Mouse (Mus musculus): ENCODE measurements around the gene Tchhl1. TPM values are rescaled to one million over a fixed set of nuclear protein-coding genes. Genes with fewer than 3 reads are reported as not detected.
"Not testable (repeated sequence)": the region's sequence is repeated elsewhere in the genome, so short reads cannot be mapped to it uniquely, and the experiment has no call there.

Gene Tchhl1
- polyA plus RNA-seq, 1 experiment from 2014 or later = not detected

DNA sequence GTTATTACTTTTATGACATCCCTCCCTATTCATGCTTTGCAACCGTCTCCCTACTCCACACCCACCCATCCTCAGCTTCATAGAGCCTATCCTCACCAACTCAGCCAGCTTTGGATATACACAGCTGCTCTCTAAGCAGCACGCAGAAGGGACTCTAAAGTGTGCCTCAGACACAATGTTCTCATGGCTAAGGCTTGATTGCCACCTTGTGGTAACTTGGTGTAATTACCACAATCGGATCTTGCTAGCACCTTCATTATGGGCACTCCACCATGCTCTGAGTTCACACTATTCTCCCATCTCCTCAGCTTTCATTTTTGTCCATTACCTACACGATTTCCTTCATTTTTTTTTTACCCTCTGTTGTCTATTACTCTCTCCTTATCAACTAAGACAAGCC lies 25.4 kb downstream of the Tchhl1 start:
- peak; percentile 88 for ATAC-seq (ENCODE audit: low read depth)
- Histone ChIP-seq H3K4me3 (ENCODE audit: low read length) (no peak overlapping the region), H3K27ac (ENCODE audit: low read length) (no peak overlapping the region), H3K9ac (ENCODE audit: low read length) (no peak overlapping the region), H3K4me2 (ENCODE audit: low read depth, low read length) (no peak overlapping the region), H3K36me3 (ENCODE audit: control insufficient read depth, insufficient read depth, low read length) (no peaks in the 10 kb centered on the region), H3K4me1 (replicated peaks; ENCODE audit: control insufficient read depth, insufficient read depth, low read length) (no peaks in the 10 kb centered on the region), H3K27me3 (ENCODE audit: control insufficient read depth, insufficient read depth, low read depth, low read length) (no peaks in the 10 kb centered on the region), H3K9me3 (ENCODE audit: control insufficient read depth, low read length) (no peaks in the 10 kb centered on the region)
- 1% methylated on average over 4 of the region's 4 CpGs for WGBS

- not testable (repeated sequence) for H3K27ac ChIP-seq (ENCODE audit: low read length); H3K36me3 ChIP-seq (ENCODE audit: control insufficient read depth, insufficient read depth, low read length); H3K9me3 ChIP-seq (ENCODE audit: control insufficient read depth, low read length); ATAC-seq (ENCODE audit: low read depth); H3K27me3 ChIP-seq (ENCODE audit: control insufficient read depth, insufficient read depth, low read depth, low read length); H3K4me3 ChIP-seq (ENCODE audit: low read length); H3K4me1 ChIP-seq (replicated peaks; ENCODE audit: control insufficient read depth, insufficient read depth, low read length); H3K4me2 ChIP-seq (ENCODE audit: low read depth, low read length); H3K9ac ChIP-seq (ENCODE audit: low read length)
- 12% methylated on average over 5 of the region's 5 CpGs for WGBS
These were observed 26.2 kb downstream of the Tchhl1 start for GRCm38 (mm10) chr3:93494774-93495173.

- Histone ChIP-seq H3K4me1 (replicated peaks; ENCODE audit: control insufficient read depth, insufficient read depth, low read length) (no peaks in the 10 kb centered on the region), H3K9me3 (ENCODE audit: control insufficient read depth, low read length) (no peaks in the 10 kb centered on the region), H3K27me3 (ENCODE audit: control insufficient read depth, insufficient read depth, low read depth, low read length) (no peaks in the 10 kb centered on the region), H3K9ac (ENCODE audit: low read length) (no peak overlapping the region), H3K4me2 (ENCODE audit: low read depth, low read length) (no peak overlapping the region), H3K36me3 (ENCODE audit: control insufficient read depth, insufficient read depth, low read length) (no peaks in the 10 kb centered on the region), H3K27ac (ENCODE audit: low read length) (no peak overlapping the region), H3K4me3 (ENCODE audit: low read length) (no peak overlapping the region)
- WGBS = 51% methylated on average over 3 of the region's 3 CpGs
- ATAC-seq (ENCODE audit: low read depth) = no peak
These were observed 28.6 kb downstream of the Tchhl1 start for GRCm38 (mm10) chr3:93497131-93497530.

GRCm38 (mm10) chr3:93499129-93499528 lies 30.6 kb downstream of the Tchhl1 start:
- Histone ChIP-seq H3K4me2 (ENCODE audit: low read depth, low read length) (no peak overlapping the region), H3K4me1 (replicated peaks; ENCODE audit: control insufficient read depth, insufficient read depth, low read length) (no peaks in the 10 kb centered on the region)

DNA sequence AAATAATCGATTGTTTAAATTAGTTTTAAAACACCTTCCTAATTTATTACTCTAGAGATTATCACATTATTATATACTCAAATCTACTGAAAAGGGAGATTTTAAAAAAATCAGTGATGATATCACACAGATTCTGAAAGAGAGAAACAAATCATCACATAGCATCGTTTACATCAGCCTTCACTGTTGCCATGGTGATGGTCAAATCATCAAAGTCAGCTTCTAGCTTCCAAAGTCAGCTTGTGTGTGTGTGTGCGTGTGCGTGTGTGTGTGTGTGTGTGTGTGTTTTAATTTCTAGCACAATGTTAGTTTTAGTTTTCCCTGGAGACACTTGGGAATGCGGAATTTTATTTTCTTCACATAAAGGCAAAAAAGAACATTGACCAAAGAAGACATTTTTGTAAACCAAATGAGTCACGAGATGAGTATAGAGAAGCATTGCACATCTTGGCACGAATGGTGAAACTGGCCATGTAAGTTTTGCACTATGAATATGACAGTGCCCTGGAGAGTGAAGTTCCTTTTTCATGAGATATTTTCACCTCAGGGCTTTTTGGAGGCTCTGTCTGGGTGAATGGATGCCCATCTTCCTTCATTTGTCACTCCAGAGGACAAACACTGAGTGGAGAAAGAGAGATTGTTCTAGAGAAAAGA lies 36.1 kb downstream of the Tchhl1 start:
- H3K9ac ChIP-seq (ENCODE audit: low read length) = no peak overlapping the region
- H3K4me1 ChIP-seq (replicated peaks; ENCODE audit: control insufficient read depth, insufficient read depth, low read length) = no peaks in the 10 kb centered on the region
- H3K36me3 ChIP-seq (ENCODE audit: control insufficient read depth, insufficient read depth, low read length) = no peaks in the 10 kb centered on the region
- H3K9me3 ChIP-seq (ENCODE audit: control insufficient read depth, low read length) = no peaks in the 10 kb centered on the region
- no peaks in the 10 kb centered on the region for H3K27me3 ChIP-seq (ENCODE audit: control insufficient read depth, insufficient read depth, low read depth, low read length)
- ATAC-seq (ENCODE audit: low read depth) = no peak
- H3K4me2 ChIP-seq (ENCODE audit: low read depth, low read length) = no peak overlapping the region
- H3K27ac ChIP-seq (ENCODE audit: low read length) = no peak overlapping the region
- H3K4me3 ChIP-seq (ENCODE audit: low read length) = no peak overlapping the region
- 78% methylated on average over 7 of the region's 7 CpGs for WGBS

More at GRCm38 (mm10) chr3:93499129-93499528, 30.6 kb downstream of the Tchhl1 start:
- H3K4me3 ChIP-seq (ENCODE audit: low read length) = no peak overlapping the region
- ATAC-seq (ENCODE audit: low read depth) = no peak
- H3K27ac ChIP-seq (ENCODE audit: low read length) = no peak overlapping the region
- no peak overlapping the region for H3K9ac ChIP-seq (ENCODE audit: low read length)
- H3K9me3 ChIP-seq (ENCODE audit: control insufficient read depth, low read length) = no peaks in the 10 kb centered on the region
- no peaks in the 10 kb centered on the region for H3K27me3 ChIP-seq (ENCODE audit: control insufficient read depth, insufficient read depth, low read depth, low read length)
- H3K36me3 ChIP-seq (ENCODE audit: control insufficient read depth, insufficient read depth, low read length) = no peaks in the 10 kb centered on the region

DNA sequence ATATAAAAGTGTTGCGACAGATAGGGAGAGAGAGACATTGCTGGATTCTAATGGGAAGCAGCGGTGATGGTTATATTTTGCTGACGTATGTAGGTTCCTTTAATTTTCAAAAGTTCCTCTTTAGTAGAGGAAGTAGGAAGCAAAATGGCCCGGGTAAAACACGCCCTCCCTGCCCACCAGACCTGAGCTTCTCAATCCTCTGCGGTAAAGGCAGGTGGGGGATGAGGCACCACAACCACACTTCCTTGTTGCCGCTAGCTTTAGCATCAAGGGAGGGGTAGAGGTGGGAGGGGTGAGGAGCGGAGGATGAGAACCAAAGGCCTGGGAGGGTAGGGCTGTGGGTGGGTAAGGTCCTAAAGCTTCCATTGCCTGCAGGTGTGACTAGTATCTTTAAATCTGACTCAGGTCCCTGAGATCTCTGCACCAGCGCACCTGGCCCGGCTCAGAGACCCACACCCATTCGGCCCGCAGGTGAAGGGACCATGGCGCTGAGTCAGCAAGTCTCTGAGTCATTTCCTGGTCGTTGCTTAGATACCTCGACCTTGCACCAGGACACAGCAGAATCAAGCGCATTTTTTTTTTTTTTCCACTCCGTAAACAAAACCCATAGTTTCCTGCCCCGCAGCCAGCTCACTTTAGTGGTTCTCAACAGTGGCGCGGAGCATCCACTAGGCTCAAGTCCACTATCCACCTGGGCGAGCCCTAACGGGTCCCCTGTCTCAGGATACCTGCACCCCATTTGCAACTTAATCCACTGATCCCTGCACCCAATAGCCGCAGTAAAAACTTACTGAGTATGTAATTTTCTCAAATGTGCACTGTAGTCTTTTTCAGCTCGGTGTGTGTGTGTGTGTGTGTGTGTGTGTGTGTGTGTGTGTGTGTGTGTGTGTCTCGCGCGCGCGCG lies 37.7 kb downstream of the Tchhl1 start:
- peak overlapping the region; percentile 20 for H3K4me3 ChIP-seq (ENCODE audit: low read length)
- no peaks in the 10 kb centered on the region for H3K4me1 ChIP-seq (replicated peaks; ENCODE audit: control insufficient read depth, insufficient read depth, low read length)
- H3K9ac ChIP-seq (ENCODE audit: low read length) = peak overlapping the region; percentile 24; the same call in 1 of the 2 replicates
- H3K36me3 ChIP-seq (ENCODE audit: control insufficient read depth, insufficient read depth, low read length) = no peaks in the 10 kb centered on the region
- H3K4me2 ChIP-seq (ENCODE audit: low read depth, low read length) = peak overlapping the region; percentile 23
- H3K27ac ChIP-seq (ENCODE audit: low read length) = peak overlapping the region; percentile 91
- ATAC-seq (ENCODE audit: low read depth) = peak; percentile 74
- WGBS = 21% methylated on average over 30 of the region's 30 CpGs
- no peaks in the 10 kb centered on the region for H3K27me3 ChIP-seq (ENCODE audit: control insufficient read depth, insufficient read depth, low read depth, low read length)
- H3K9me3 ChIP-seq (ENCODE audit: control insufficient read depth, low read length) = no peaks in the 10 kb centered on the region

DNA sequence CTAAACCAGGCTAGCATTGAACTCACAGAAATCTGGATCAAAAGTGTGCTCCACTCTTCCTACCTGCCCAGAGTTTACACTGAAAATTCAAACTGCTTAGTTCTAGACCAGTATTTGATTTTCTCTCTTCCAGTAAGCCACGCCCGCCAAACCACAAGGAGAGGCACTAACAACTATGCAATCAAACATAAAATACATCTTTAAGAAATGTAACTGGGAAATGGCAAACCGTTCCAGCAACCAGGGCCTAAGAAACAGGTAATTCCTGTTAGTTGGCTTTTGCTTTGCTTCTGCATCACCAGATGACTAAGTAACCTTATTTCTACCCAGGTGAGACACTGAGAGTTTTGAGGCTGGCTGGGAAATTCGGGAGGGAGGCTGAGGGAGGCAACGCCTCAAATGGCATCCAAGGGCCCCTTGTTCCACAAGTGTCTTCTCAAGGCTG lies 38.3 kb downstream of the Tchhl1 start:
- no peaks in the 10 kb centered on the region for H3K36me3 ChIP-seq (ENCODE audit: control insufficient read depth, insufficient read depth, low read length)
- H3K4me2 ChIP-seq (ENCODE audit: low read depth, low read length) = peak overlapping the region; percentile 23; the same call in 1 of the 2 replicates
- ATAC-seq (ENCODE audit: low read depth) = peak; percentile 88
- H3K27me3 ChIP-seq (ENCODE audit: control insufficient read depth, insufficient read depth, low read depth, low read length) = no peaks in the 10 kb centered on the region
- no peaks in the 10 kb centered on the region for H3K4me1 ChIP-seq (replicated peaks; ENCODE audit: control insufficient read depth, insufficient read depth, low read length)
- no peak overlapping the region for H3K4me3 ChIP-seq (ENCODE audit: low read length)
- 48% methylated on average over 5 of the region's 5 CpGs for WGBS
- no peak overlapping the region for H3K9ac ChIP-seq (ENCODE audit: low read length)
- H3K9me3 ChIP-seq (ENCODE audit: control insufficient read depth, low read length) = no peaks in the 10 kb centered on the region
- H3K27ac ChIP-seq (ENCODE audit: low read length) = peak overlapping the region; percentile 91

DNA sequence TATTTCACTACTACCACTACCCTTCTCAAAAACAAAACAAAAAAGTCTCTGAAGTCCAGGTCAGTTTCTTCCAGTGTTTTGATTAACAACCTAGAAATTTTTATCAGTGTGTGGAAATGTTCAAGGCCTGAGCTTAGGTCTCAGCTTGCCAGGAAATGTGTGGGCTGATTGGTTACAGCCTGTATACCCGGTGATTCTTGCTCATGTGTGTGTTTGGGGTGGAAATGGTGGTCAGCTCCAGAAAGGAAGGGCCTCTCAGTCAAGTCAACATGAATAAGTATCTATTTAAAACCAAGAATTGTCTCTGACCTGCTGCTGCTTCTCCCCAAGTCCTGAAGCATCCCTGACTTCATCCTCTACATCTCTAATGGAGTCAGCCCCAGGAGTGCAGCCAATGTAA lies 40.7 kb downstream of the Tchhl1 start:
- Histone ChIP-seq H3K4me1 (replicated peaks; ENCODE audit: control insufficient read depth, insufficient read depth, low read length) (no peaks in the 10 kb centered on the region), H3K27ac (ENCODE audit: low read length) (no peak overlapping the region), H3K9me3 (ENCODE audit: control insufficient read depth, low read length) (no peaks in the 10 kb centered on the region), H3K9ac (ENCODE audit: low read length) (no peak overlapping the region), H3K4me3 (ENCODE audit: low read length) (no peak overlapping the region), H3K4me2 (ENCODE audit: low read depth, low read length) (no peak overlapping the region), H3K27me3 (ENCODE audit: control insufficient read depth, insufficient read depth, low read depth, low read length) (no peaks in the 10 kb centered on the region), H3K36me3 (ENCODE audit: control insufficient read depth, insufficient read depth, low read length) (no peaks in the 10 kb centered on the region)
- ATAC-seq (ENCODE audit: low read depth) = no peak
- 32% methylated on average over 1 of the region's 1 CpGs for WGBS

- no peak for ATAC-seq (ENCODE audit: low read depth)
- no peaks in the 10 kb centered on the region for H3K36me3 ChIP-seq (ENCODE audit: control insufficient read depth, insufficient read depth, low read length)
- H3K4me2 ChIP-seq (ENCODE audit: low read depth, low read length) = no peak overlapping the region
These were observed 42.5 kb downstream of the Tchhl1 start for GRCm38 (mm10) chr3:93511036-93511435.

More at GRCm38 (mm10) chr3:93511036-93511435, 42.5 kb downstream of the Tchhl1 start:
- WGBS = 50% methylated on average over 1 of the region's 1 CpGs
- Histone ChIP-seq H3K4me1 (replicated peaks; ENCODE audit: control insufficient read depth, insufficient read depth, low read length) (no peaks in the 10 kb centered on the region), H3K9me3 (ENCODE audit: control insufficient read depth, low read length) (no peaks in the 10 kb centered on the region), H3K9ac (ENCODE audit: low read length) (no peak overlapping the region), H3K27me3 (ENCODE audit: control insufficient read depth, insufficient read depth, low read depth, low read length) (no peaks in the 10 kb centered on the region), H3K4me3 (ENCODE audit: low read length) (no peak overlapping the region), H3K27ac (ENCODE audit: low read length) (no peak overlapping the region)

All from lung, embryonic 16.5 days (tissue).